Mouse (Mus musculus) cerebellum, adult 2 months (tissue): ENCODE data around the gene Atg2a. TPM values are rescaled to one million over a fixed set of nuclear protein-coding genes. Genes with fewer than 3 reads are reported as not detected.

Experiments used
- DNase-seq, 2 experiments: peaks; one replicate each; pipeline ENCODE4 v3.0.0; 2021
- H3K27ac ChIP-seq: fragments of 200-500 bp; 2 replicates; pipeline ENCODE4 v1.5.1; 2012; ENCODE audit warnings: low read length, control low read depth, inconsistent platforms; ENCODE audit not compliant: insufficient read depth
- H3K27me3 ChIP-seq: fragments of 200-500 bp; 2 replicates; pipeline ENCODE4 v1.6.1; 2012; ENCODE audit warnings: inconsistent platforms, mild to moderate bottlenecking, low read length, moderate library complexity; ENCODE audit not compliant: control insufficient read depth, insufficient read depth
- H3K4me1 ChIP-seq: fragments of 200-500 bp; 2 replicates; pipeline ENCODE4 v1.6.1; 2011; ENCODE audit warnings: low read length; ENCODE audit not compliant: control insufficient read depth, insufficient read depth
- H3K4me3 ChIP-seq: fragments of 200-500 bp; replicated peaks from 2 replicates; pipeline ENCODE3; 2011; ENCODE audit warnings: mild to moderate bottlenecking, low read depth, low read length, control low read depth; ENCODE audit not compliant: insufficient read depth
- CTCF ChIP-seq: fragments of 200-500 bp; IDR thresholded peaks from 2 replicates; pipeline ENCODE4 v1.5.1; 2011; ENCODE audit warnings: low read depth, mild to moderate bottlenecking, control low read depth, low read length, moderate library complexity, borderline replicate concordance; ENCODE audit not compliant: insufficient read depth
- POLR2A ChIP-seq: fragments of 200-500 bp; IDR thresholded peaks from 2 replicates; pipeline ENCODE4 v1.6.1; 2011; ENCODE audit warnings: low read length, control low read depth, borderline replicate concordance; ENCODE audit not compliant: insufficient read depth
- WGBS: fragments of 180-500 bp; shearing (Covaris S2); methylation state at CpG from one replicate; pipeline ENCODE4 v1.1.7; 2018; 5-methylcytosine and 5-hydroxymethylcytosine counted together
- polyA plus RNA-seq: library from polyadenylated mRNA; depleted of rRNA; stranded (reverse); fragments of >200 nt; gene quantifications from 2 replicates; pipeline ENCODE4 v1.2.3, GENCODE M21; 2012

The Atg2a gene
- polyA plus RNA-seq, 1 experiment, result 40.8 TPM

DNA sequence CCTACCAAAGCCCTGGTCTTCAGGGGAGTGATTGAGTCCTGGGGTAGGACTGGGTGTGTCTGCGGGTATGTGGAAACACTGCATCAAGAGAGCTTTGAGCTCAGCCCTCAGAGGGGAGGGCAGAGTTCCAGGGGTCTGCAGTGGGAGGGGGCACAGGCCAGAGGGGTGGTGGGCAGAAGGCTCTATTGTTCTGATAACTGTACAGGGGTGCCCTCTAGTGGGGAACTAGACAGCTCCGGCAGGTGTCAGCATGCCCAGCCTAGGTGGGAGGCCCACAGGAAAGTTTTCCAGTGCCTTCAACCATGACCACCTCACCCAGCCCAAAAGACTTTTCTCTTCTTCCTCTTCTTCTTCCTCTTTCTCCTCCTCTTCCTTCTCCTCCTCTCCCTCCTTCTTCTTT lies 19.0 kb downstream of the Atg2a start:
- Histone ChIP-seq H3K27me3 (no peaks in the 10 kb centered on the region), H3K27ac (no peak overlapping the region), H3K4me3 (no peak overlapping the region), H3K4me1 (peaks cover 26% of the 10 kb centered on the region)
- 71% methylated on average over 2 of the region's 2 CpGs for WGBS
- TF ChIP-seq POLR2A (no peak), CTCF (peak; percentile 54; the same call in 1 of the 2 replicates)
- DNase-seq, result peak in 1 of 2 experiments; percentile 40

DNA sequence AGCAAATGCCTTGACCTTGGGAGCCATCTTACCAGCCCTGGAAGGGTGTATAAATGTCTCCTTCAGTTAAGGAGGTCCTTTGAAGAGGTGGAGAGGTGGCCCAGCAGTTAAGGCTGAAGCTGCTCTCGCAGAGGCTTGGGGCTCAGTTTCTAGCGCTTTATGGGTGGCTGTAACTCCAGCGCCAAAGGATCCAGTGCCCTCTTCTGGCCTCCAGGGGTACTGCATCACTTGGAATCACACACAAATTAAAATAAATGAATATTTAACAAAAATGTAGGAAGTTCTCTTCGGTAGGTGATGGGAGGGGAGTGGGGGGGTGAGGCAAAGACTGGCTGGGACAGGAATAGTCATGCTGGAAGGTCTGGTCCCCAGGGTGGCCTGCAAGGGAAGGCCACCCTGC lies 19.5 kb downstream of the Atg2a start:
- WGBS, result 80% methylated on average over 4 of the region's 4 CpGs
- TF ChIP-seq POLR2A (no peak), CTCF (peak; percentile 41)
- Histone ChIP-seq H3K4me1 (peaks cover 30% of the 10 kb centered on the region), H3K27me3 (no peaks in the 10 kb centered on the region), H3K27ac (no peak overlapping the region), H3K4me3 (no peak overlapping the region)
- DNase-seq, result no peak

DNA sequence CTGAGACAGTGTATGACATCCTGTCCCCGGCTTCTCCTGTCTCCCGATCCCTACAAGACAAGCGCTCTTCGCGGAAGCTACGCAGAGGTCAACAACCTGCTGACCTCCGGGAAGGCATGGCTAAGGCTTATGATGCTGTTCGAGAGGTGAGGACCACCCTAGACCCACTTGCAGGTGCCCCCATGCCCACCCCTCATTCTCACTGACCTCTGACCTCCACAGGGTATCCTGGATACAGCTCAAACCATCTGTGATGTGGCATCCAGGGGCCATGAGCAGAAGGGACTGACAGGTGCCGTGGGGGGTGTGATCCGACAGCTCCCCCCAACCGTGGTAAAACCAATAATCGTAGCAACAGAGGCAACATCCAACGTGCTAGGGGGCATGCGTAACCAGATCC lies 19.9 kb downstream of the Atg2a start:
- Histone ChIP-seq H3K4me1 (peaks cover 30% of the 10 kb centered on the region), H3K4me3 (no peak overlapping the region), H3K27me3 (no peaks in the 10 kb centered on the region), H3K27ac (no peak overlapping the region)
- WGBS, result 86% methylated on average over 14 of the region's 14 CpGs
- no peak for TF ChIP-seq CTCF
- no peak for TF ChIP-seq POLR2A
- no peak for DNase-seq

DNA sequence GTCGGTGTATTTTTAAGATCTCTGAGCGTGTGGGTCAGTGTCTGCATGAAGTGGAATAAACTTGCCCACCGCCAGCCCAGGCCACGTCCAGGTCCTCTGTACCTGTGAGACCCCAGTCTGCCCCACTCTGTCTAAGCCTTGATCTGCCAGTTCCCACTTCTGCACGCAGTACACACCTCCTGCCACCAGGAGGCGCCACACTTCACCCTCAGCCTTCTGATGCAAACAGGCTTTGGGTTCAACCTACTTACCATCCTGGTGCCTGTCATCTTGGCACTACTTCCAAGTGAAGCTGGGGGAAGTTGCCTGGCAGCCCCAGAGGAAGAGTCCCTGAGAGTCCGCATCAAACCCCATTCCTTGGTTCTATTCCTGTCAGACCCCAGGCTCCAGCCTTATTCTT lies 20.8 kb downstream of the Atg2a start:
- 55% methylated on average over 7 of the region's 7 CpGs for WGBS
- peak; percentile 81 to 87 for DNase-seq
- TF ChIP-seq CTCF (peak; percentile 98), POLR2A (no peak)
- Histone ChIP-seq H3K4me1 (peaks cover 36% of the 10 kb centered on the region), H3K27me3 (no peaks in the 10 kb centered on the region), H3K4me3 (no peak overlapping the region), H3K27ac (no peak overlapping the region)

DNA sequence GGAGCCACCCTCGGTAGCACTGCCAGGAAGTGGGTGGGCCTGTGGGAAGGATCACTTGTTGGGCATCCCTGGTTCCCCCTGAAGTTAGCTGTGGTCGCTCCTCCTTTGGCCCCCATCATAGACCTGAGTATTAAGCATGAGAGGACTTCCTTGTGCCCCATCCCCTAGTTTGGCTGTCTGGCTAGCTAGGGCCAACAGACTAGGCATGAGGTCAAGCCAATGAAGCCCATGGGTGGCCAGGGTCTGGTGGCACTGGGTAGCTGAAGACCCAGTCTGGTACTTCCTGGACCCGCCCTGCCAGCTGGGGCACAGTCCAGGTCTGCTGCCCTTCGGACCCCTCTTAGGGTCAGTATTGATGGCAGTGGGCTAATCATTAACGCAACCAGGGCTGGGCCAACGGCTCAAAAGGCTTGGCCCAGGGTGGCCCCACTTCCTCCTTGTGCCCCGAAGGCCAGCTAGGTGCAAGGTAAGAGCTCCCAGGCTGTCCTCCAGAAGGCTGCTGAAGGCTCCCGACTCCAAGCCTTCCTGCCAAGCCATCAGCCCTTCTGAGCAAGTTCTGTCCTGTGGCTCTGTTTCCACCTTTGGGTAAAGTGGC lies 21.5 kb downstream of the Atg2a start:
- Histone ChIP-seq H3K27ac (no peak overlapping the region), H3K4me1 (peaks cover 42% of the 10 kb centered on the region), H3K27me3 (no peaks in the 10 kb centered on the region), H3K4me3 (no peak overlapping the region)
- peak in 1 of 2 experiments; percentile 42 for DNase-seq
- 82% methylated on average over 8 of the region's 8 CpGs for WGBS
- no peak for TF ChIP-seq CTCF
- TF ChIP-seq POLR2A, result no peak

DNA sequence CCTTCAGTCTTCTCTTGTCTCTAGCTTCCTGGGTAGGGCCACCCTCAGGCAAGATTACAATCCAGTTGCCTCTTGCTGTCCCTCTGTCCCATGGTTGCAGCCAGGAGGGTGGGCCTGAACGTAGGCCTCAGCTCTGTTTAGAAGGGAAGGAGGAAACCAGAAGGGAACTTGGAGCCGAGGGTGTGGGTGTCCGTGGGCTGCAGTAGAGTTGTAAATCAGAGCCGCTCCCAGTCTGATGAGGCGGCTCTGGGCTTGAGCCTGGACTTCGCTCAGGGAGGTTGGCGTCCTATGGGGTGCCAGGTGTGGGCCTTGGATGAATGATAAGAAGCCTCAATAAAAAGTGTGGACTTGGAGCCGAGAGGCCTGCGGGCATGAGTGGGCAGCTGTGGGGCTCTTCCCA lies 22.7 kb downstream of the Atg2a start:
- WGBS, result 32% methylated on average over 9 of the region's 9 CpGs
- Histone ChIP-seq H3K4me3 (no peak overlapping the region), H3K27me3 (no peaks in the 10 kb centered on the region), H3K4me1 (peaks cover 52% of the 10 kb centered on the region), H3K27ac (0 out of 2 replicates have a peak overlapping the region, but pooled peaks have one; percentile 1)
- DNase-seq, result peak in 1 of 2 experiments; percentile 37
- no peak for TF ChIP-seq POLR2A
- TF ChIP-seq CTCF, result no peak

DNA sequence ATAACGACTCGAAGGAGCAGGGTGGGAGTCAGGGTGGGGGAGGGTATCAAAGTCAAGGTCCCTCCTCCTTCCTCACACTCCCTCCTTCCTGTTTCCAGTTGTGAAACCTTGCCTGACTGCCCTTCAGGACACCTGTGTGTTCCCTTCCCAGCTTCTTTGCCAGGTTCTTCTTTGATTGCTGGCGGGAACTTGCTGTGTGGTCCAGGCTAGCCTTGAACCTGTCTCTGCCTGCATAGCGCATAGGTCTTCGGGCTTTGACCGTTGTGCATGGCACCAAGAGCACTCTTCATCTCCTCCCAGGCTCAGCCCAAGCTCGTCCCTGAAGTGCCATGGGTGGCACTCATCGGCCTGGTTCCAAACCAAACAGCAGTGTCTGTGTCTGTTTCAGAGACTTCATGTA lies 23.5 kb downstream of the Atg2a start:
- Histone ChIP-seq H3K4me1 (peaks cover 55% of the 10 kb centered on the region), H3K27ac (peak overlapping the region; percentile 45; the same call in 1 of the 2 replicates), H3K27me3 (no peaks in the 10 kb centered on the region), H3K4me3 (no peak overlapping the region)
- TF ChIP-seq CTCF (no peak), POLR2A (no peak)
- 81% methylated on average over 8 of the region's 8 CpGs for WGBS
- DNase-seq, result peak in 1 of 2 experiments; percentile 31

DNA sequence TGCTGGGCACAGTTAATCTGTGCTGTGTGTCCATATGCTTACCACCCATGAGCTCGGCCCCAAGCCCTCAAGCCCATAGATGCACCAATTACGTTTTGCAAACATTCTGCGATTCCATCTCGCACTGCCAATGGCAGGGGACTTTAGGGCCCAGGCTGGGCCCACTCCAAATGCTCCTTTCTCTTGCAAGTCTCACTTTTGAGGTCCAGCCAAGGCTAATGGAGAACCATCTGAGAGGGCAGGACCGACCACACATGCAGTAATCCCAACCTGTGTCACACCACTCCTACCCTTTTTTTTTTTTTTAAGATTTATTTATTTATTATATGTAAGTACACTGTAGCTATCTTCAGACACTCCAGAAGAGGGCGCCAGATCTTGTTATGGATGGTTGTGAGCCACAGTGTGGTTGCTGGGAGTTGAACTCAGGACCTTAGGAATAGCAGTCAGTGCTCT lies 24.3 kb downstream of the Atg2a start:
- no peaks in the 10 kb centered on the region for H3K27me3 ChIP-seq
- peak; percentile 48 to 51 for DNase-seq
- TF ChIP-seq POLR2A (no peak), CTCF (0 out of 2 replicates have a peak, but pooled peaks have one; percentile 16)
- WGBS, result 16% methylated on average over 6 of the region's 6 CpGs
- H3K4me1 ChIP-seq, result peaks cover 58% of the 10 kb centered on the region
- peak overlapping the region; percentile 45; the same call in 1 of the 2 replicates for H3K27ac ChIP-seq
- no peak overlapping the region for H3K4me3 ChIP-seq
